Mouse (Mus musculus) erythroblast, adult 5-6 weeks (primary cell): Measurements from ENCODE around the gene Abca1. TPM values are rescaled to one million over a fixed set of nuclear protein-coding genes. Genes with fewer than 3 reads are reported as not detected.
A peak's percentile ranks its signal among the peaks of the same experiment; 100 is the strongest.

ENCODE experiments used
- ATAC-seq: replicated peaks from 2 replicates; pipeline ENCODE4 v1.8.0; 2016; ENCODE audit warnings: moderate number of reproducible peaks, mild to moderate bottlenecking, moderate TSS enrichment, inconsistent platforms; ENCODE audit not compliant: poor library complexity, low FRiP score, severe bottlenecking
- total RNA-seq, 2 experiments: library from RNA; stranded (forward) in 1 of 2; stranded (reverse) in 1 of 2; fragments of 150-400 nt in 1 of 2; fragments of 200-764, 138-1000 nt in 1 of 2; gene quantifications; 2 replicates each; pipeline versions ENCODE4 v1.2.3 to v1.2.4; 2015 to 2017; ENCODE audit warnings: low replicate concordance in 2 of 2

Gene Abca1
- total RNA-seq, 2 experiments from 2014 or later: 1.9 to 2.6 TPM

GRCm38 (mm10) chr4:53024397-53024796 lies 135.3 kb downstream of the Abca1 start:
- no peak for ATAC-seq

GRCm38 (mm10) chr4:53023189-53023925 lies 136.3 kb downstream of the Abca1 start:
- no peak for ATAC-seq

GRCm38 (mm10) chr4:53018392-53018791 lies 141.3 kb downstream of the Abca1 start:
- ATAC-seq: no peak

- ATAC-seq: no peak
Measured at GRCm38 (mm10) chr4:53015024-53015423, 144.7 kb downstream of the Abca1 start.

- no peak for ATAC-seq
Measured at GRCm38 (mm10) chr4:53014421-53014820, 145.3 kb downstream of the Abca1 start.

GRCm38 (mm10) chr4:53011732-53012361 lies 147.8 kb downstream of the Abca1 start, which contains the start of gene Nipsnap3b:
Nipsnap3b (plus strand) TSS chr4:53011880.
- ATAC-seq: peak; percentile 99

GRCm38 (mm10) chr4:53009871-53010270 lies 149.8 kb downstream of the Abca1 start:
- no peak for ATAC-seq

GRCm38 (mm10) chr4:53009183-53009582 lies 150.5 kb downstream of the Abca1 start:
- ATAC-seq: no peak

GRCm38 (mm10) chr4:53000154-53000553 lies 159.5 kb downstream of the Abca1 start:
- ATAC-seq: no peak

GRCm38 (mm10) chr4:52999449-52999848 lies 160.2 kb downstream of the Abca1 start:
- no peak for ATAC-seq

- no peak for ATAC-seq
Measured at GRCm38 (mm10) chr4:52989248-52989647, 170.4 kb downstream of the Abca1 start, which contains the start of gene Nipsnap3a. Nipsnap3a (plus strand) TSS chr4:52989272.

GRCm38 (mm10) chr4:52986266-52986665 lies 173.4 kb downstream of the Abca1 start:
- no peak for ATAC-seq

- ATAC-seq: no peak
Measured at GRCm38 (mm10) chr4:52985216-52985615, 174.5 kb downstream of the Abca1 start.

Other genes with a start within 250 kb of the Abca1 start
- not detected in 2 replicates for gene Olfr272, start 240.7 kb downstream of the Abca1 start, total RNA-seq (2015; ENCODE audit: low replicate concordance)
- gene Olfr272, start 240.7 kb downstream of the Abca1 start, total RNA-seq (2017; ENCODE audit: low replicate concordance): not detected in 2 replicates
- gene Olfr270, start 195.3 kb downstream of the Abca1 start, total RNA-seq (2015; ENCODE audit: low replicate concordance): not detected in 2 replicates
- not detected in 2 replicates for gene Olfr270, start 195.3 kb downstream of the Abca1 start, total RNA-seq (2017; ENCODE audit: low replicate concordance)
- not detected in 2 replicates for gene Nipsnap3a, start 170.6 kb downstream of the Abca1 start, total RNA-seq (2015; ENCODE audit: low replicate concordance)
- not detected in 2 replicates for gene Nipsnap3a, start 170.6 kb downstream of the Abca1 start, total RNA-seq (2017; ENCODE audit: low replicate concordance)
- gene Nipsnap3b, start 148.0 kb downstream of the Abca1 start, total RNA-seq (2015; ENCODE audit: low replicate concordance): 11.9 and 40.5 TPM in 2 replicates
- gene Nipsnap3b, start 148.0 kb downstream of the Abca1 start, total RNA-seq (2017; ENCODE audit: low replicate concordance): 7.0 and 8.9 TPM in 2 replicates